Mouse (Mus musculus): Measurements from ENCODE around the gene Pnpla8. TPM values are rescaled to one million over a fixed set of nuclear protein-coding genes. Genes with fewer than 3 reads are reported as not detected.
"Not testable (repeated sequence)": the region's sequence is repeated elsewhere in the genome, so short reads cannot be mapped to it uniquely, and the experiment has no call there.

Pnpla8 gene
- 143 and 153 TPM in 2 replicates for polyA plus RNA-seq (2015; fragmentation: Nextera tagmentation; extraction: Ambion mirVana)

GRCm38 (mm10) chr12:44221070-44221469 lies at the start of gene Pnpla8:
TSS of gene Pnpla8 (plus strand) at chr12:44221370.
- H3K36me3 ChIP-seq (ENCODE audit: control insufficient read depth, insufficient read depth, low read length); H3K27me3 ChIP-seq (ENCODE audit: control insufficient read depth, insufficient read depth, low read depth, low read length); H3K27ac ChIP-seq (ENCODE audit: low read length); H3K9me3 ChIP-seq (replicated peaks; ENCODE audit: control insufficient read depth, low read length, poor library complexity, severe bottlenecking); ATAC-seq; H3K4me1 ChIP-seq (ENCODE audit: control insufficient read depth, insufficient read depth, low read length): not testable (repeated sequence)
- peak within 1 kb of the TSS; percentile 73 for H3K4me3 ChIP-seq (ENCODE audit: low read depth, low read length)
- peak within 1 kb of the TSS; percentile 78 for H3K9ac ChIP-seq (ENCODE audit: low read depth, low read length)
- WGBS, result 90% methylated on average over 2 of the region's 2 CpGs
- peak within 1 kb of the TSS; percentile 73 for H3K4me2 ChIP-seq (ENCODE audit: low read length)

- ATAC-seq, result peak; percentile 30; the same call in 1 of the 2 replicates
- H3K4me3 ChIP-seq (ENCODE audit: low read depth, low read length), result no peak overlapping the region
- WGBS, result 44% methylated on average over 10 of the region's 10 CpGs
Measured at GRCm38 (mm10) chr12:44176331-44177037, 44.7 kb upstream of the Pnpla8 start.

GRCm38 (mm10) chr12:44177038-44177355 lies 44.2 kb upstream of the Pnpla8 start:
- Histone ChIP-seq H3K4me3 (ENCODE audit: low read depth, low read length) (no peak overlapping the region), H3K9ac (ENCODE audit: low read depth, low read length) (no peak overlapping the region), H3K27me3 (ENCODE audit: control insufficient read depth, insufficient read depth, low read depth, low read length) (no peaks in the 10 kb centered on the region), H3K9me3 (replicated peaks; ENCODE audit: control insufficient read depth, low read length, poor library complexity, severe bottlenecking) (no peaks in the 10 kb centered on the region), H3K27ac (ENCODE audit: low read length) (peak overlapping the region; percentile 76), H3K36me3 (ENCODE audit: control insufficient read depth, insufficient read depth, low read length) (no peaks in the 10 kb centered on the region), H3K4me1 (ENCODE audit: control insufficient read depth, insufficient read depth, low read length) (peaks cover 16% of the 10 kb centered on the region), H3K4me2 (ENCODE audit: low read length) (peak overlapping the region; percentile 20; the same call in 1 of the 2 replicates)
- 19% methylated on average over 2 of the region's 2 CpGs for WGBS
- peak; percentile 61; the same call in 1 of the 2 replicates for ATAC-seq

More at GRCm38 (mm10) chr12:44176331-44177037, 44.7 kb upstream of the Pnpla8 start:
- Histone ChIP-seq H3K4me1 (ENCODE audit: control insufficient read depth, insufficient read depth, low read length) (peaks cover 16% of the 10 kb centered on the region), H3K9me3 (replicated peaks; ENCODE audit: control insufficient read depth, low read length, poor library complexity, severe bottlenecking) (no peaks in the 10 kb centered on the region), H3K36me3 (ENCODE audit: control insufficient read depth, insufficient read depth, low read length) (no peaks in the 10 kb centered on the region), H3K27me3 (ENCODE audit: control insufficient read depth, insufficient read depth, low read depth, low read length) (no peaks in the 10 kb centered on the region), H3K27ac (ENCODE audit: low read length) (peak overlapping the region; percentile 76), H3K9ac (ENCODE audit: low read depth, low read length) (no peak overlapping the region; the same call in 1 of the 2 replicates), H3K4me2 (ENCODE audit: low read length) (peak overlapping the region; percentile 20; the same call in 1 of the 2 replicates)

- 42% methylated on average over 9 of the region's 9 CpGs for WGBS
Measured at GRCm38 (mm10) chr12:44181081-44181982, 39.8 kb upstream of the Pnpla8 start.

GRCm38 (mm10) chr12:44197873-44198525 lies 23.2 kb upstream of the Pnpla8 start:
- 72% methylated on average over 4 of the region's 4 CpGs for WGBS
- no peak overlapping the region for H3K4me2 ChIP-seq (ENCODE audit: low read length)
- H3K36me3 ChIP-seq (ENCODE audit: control insufficient read depth, insufficient read depth, low read length), result no peaks in the 10 kb centered on the region
- no peak overlapping the region for H3K9ac ChIP-seq (ENCODE audit: low read depth, low read length)
- no peaks in the 10 kb centered on the region for H3K9me3 ChIP-seq (replicated peaks; ENCODE audit: control insufficient read depth, low read length, poor library complexity, severe bottlenecking)
- no peak overlapping the region for H3K27ac ChIP-seq (ENCODE audit: low read length)
- ATAC-seq, result no peak
- H3K27me3 ChIP-seq (ENCODE audit: control insufficient read depth, insufficient read depth, low read depth, low read length), result no peaks in the 10 kb centered on the region
- H3K4me3 ChIP-seq (ENCODE audit: low read depth, low read length), result no peak overlapping the region
- H3K4me1 ChIP-seq (ENCODE audit: control insufficient read depth, insufficient read depth, low read length), result no peaks in the 10 kb centered on the region

More at GRCm38 (mm10) chr12:44181081-44181982, 39.8 kb upstream of the Pnpla8 start:
- peak overlapping the region; percentile 26 for H3K4me2 ChIP-seq (ENCODE audit: low read length)
- H3K4me1 ChIP-seq (ENCODE audit: control insufficient read depth, insufficient read depth, low read length), result peaks cover 12% of the 10 kb centered on the region
- no peak overlapping the region for H3K27ac ChIP-seq (ENCODE audit: low read length)
- no peaks in the 10 kb centered on the region for H3K27me3 ChIP-seq (ENCODE audit: control insufficient read depth, insufficient read depth, low read depth, low read length)
- no peak overlapping the region for H3K9ac ChIP-seq (ENCODE audit: low read depth, low read length)
- H3K4me3 ChIP-seq (ENCODE audit: low read depth, low read length), result no peak overlapping the region
- no peaks in the 10 kb centered on the region for H3K36me3 ChIP-seq (ENCODE audit: control insufficient read depth, insufficient read depth, low read length)
- no peaks in the 10 kb centered on the region for H3K9me3 ChIP-seq (replicated peaks; ENCODE audit: control insufficient read depth, low read length, poor library complexity, severe bottlenecking)
- ATAC-seq, result peak; percentile 92

- peak overlapping the region; percentile 89 for H3K27ac ChIP-seq (ENCODE audit: low read length)
- H3K9ac ChIP-seq (ENCODE audit: low read depth, low read length), result peak overlapping the region; percentile 84
- no peaks in the 10 kb centered on the region for H3K9me3 ChIP-seq (replicated peaks; ENCODE audit: control insufficient read depth, low read length, poor library complexity, severe bottlenecking)
- H3K4me1 ChIP-seq (ENCODE audit: control insufficient read depth, insufficient read depth, low read length), result peaks cover 11% of the 10 kb centered on the region
- peak overlapping the region; percentile 100 for H3K4me3 ChIP-seq (ENCODE audit: low read depth, low read length)
- no peaks in the 10 kb centered on the region for H3K27me3 ChIP-seq (ENCODE audit: control insufficient read depth, insufficient read depth, low read depth, low read length)
- peaks cover 5% of the 10 kb centered on the region; the same call in 1 of the 2 replicates for H3K36me3 ChIP-seq (ENCODE audit: control insufficient read depth, insufficient read depth, low read length)
- WGBS, result 0% methylated on average over 37 of the region's 37 CpGs
- ATAC-seq, result no peak
- H3K4me2 ChIP-seq (ENCODE audit: low read length), result peak overlapping the region; percentile 95
Measured at GRCm38 (mm10) chr12:44209141-44209823, 11.9 kb upstream of the Pnpla8 start.

- Histone ChIP-seq H3K36me3 (ENCODE audit: control insufficient read depth, insufficient read depth, low read length) (peaks cover 5% of the 10 kb centered on the region; the same call in 1 of the 2 replicates), H3K27ac (ENCODE audit: low read length) (peak within 1 kb of the TSS; percentile 89), H3K4me2 (ENCODE audit: low read length) (peak within 1 kb of the TSS; percentile 95), H3K27me3 (ENCODE audit: control insufficient read depth, insufficient read depth, low read depth, low read length) (no peaks in the 10 kb centered on the region; the same call in 1 of the 2 replicates), H3K4me1 (ENCODE audit: control insufficient read depth, insufficient read depth, low read length) (peaks cover 11% of the 10 kb centered on the region), H3K9ac (ENCODE audit: low read depth, low read length) (peak within 1 kb of the TSS; percentile 84), H3K4me3 (ENCODE audit: low read depth, low read length) (peak within 1 kb of the TSS; percentile 100), H3K9me3 (replicated peaks; ENCODE audit: control insufficient read depth, low read length, poor library complexity, severe bottlenecking) (no peaks in the 10 kb centered on the region)
- WGBS, result under 1% methylated on average over 77 of the region's 77 CpGs
- peak; percentile 99 for ATAC-seq
Measured at GRCm38 (mm10) chr12:44209824-44210752, 11.1 kb upstream of the Pnpla8 start, which contains the start of gene Dnajb9. TSS of gene Dnajb9 (minus strand) at chr12:44210326.
